Mouse (Mus musculus) lung, postnatal 10 days (tissue): Measurements from ENCODE around the gene Popdc3.
A peak's percentile ranks its signal among the peaks of the same experiment; 100 is the strongest.
"Not testable (repeated sequence)": the region's sequence is repeated elsewhere in the genome, so short reads cannot be mapped to it uniquely, and the experiment has no call there.

Experiments
- DNase-seq: peaks from one replicate; pipeline ENCODE4 v3.0.0; 2021

The Popdc3 gene

GRCm38 (mm10) chr10:45204582-45204981, 26.7 kb downstream of the Popdc3 start:
- DNase-seq: no peak

DNA sequence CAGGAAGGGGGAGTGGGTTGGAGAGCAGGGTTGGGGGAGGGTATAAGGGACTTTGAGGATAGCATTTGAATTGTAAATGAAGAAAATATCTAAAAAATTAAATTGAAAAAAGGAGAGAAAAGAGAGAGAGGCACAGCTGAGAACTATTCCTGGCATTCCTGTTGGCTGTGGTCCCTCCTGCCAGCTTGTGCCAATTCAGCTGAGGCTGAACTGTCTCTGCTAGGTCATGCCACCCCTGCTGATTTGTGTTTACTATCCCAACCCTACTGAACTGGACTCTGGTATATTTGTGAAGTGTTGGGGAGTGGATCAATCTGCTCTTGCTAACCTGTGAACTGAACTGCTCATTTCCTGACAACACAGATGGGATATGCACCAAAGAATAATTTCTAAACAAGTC, 32.3 kb downstream of the Popdc3 start:
- DNase-seq: no peak

GRCm38 (mm10) chr10:45216676-45217075, 38.8 kb downstream of the Popdc3 start:
- DNase-seq: no peak

GRCm38 (mm10) chr10:45229954-45230353, 52.1 kb downstream of the Popdc3 start:
- peak; percentile 66 for DNase-seq

- no peak for DNase-seq
Measured at GRCm38 (mm10) chr10:45233351-45233750, 55.5 kb downstream of the Popdc3 start.

GRCm38 (mm10) chr10:45236304-45236703, 58.4 kb downstream of the Popdc3 start:
- no peak for DNase-seq

- no peak for DNase-seq
Measured at GRCm38 (mm10) chr10:45237492-45237891, 59.6 kb downstream of the Popdc3 start.

GRCm38 (mm10) chr10:45260477-45260876, 82.6 kb downstream of the Popdc3 start:
- DNase-seq: no peak

GRCm38 (mm10) chr10:45262126-45262525, 84.2 kb downstream of the Popdc3 start:
- DNase-seq: no peak

GRCm38 (mm10) chr10:45276499-45276898, 98.6 kb downstream of the Popdc3 start:
- DNase-seq: no peak

GRCm38 (mm10) chr10:45276995-45277394, 99.1 kb downstream of the Popdc3 start:
- no peak for DNase-seq

DNA sequence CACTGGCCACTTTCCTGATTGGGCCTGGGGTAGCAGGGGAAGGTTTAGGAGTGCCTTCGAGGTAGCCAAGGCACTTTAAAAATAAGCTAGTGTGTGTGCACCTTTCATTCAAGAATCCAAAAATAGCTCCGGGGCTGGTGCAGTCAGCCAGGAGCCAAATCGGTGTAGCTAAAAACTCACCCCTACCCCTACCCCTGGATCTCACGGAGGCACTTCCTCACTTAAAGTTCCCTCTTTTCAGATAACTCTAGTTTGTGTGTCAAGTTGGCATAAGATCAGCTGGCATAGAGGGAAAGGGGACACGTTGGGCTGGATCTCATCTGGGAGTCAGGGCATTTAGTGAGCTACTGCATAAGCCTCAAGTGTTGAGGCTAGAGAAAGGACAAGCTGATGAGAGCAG, 107.8 kb downstream of the Popdc3 start:
- no peak for DNase-seq

- DNase-seq: no peak
Measured at GRCm38 (mm10) chr10:45288351-45288750, 110.5 kb downstream of the Popdc3 start.

DNA sequence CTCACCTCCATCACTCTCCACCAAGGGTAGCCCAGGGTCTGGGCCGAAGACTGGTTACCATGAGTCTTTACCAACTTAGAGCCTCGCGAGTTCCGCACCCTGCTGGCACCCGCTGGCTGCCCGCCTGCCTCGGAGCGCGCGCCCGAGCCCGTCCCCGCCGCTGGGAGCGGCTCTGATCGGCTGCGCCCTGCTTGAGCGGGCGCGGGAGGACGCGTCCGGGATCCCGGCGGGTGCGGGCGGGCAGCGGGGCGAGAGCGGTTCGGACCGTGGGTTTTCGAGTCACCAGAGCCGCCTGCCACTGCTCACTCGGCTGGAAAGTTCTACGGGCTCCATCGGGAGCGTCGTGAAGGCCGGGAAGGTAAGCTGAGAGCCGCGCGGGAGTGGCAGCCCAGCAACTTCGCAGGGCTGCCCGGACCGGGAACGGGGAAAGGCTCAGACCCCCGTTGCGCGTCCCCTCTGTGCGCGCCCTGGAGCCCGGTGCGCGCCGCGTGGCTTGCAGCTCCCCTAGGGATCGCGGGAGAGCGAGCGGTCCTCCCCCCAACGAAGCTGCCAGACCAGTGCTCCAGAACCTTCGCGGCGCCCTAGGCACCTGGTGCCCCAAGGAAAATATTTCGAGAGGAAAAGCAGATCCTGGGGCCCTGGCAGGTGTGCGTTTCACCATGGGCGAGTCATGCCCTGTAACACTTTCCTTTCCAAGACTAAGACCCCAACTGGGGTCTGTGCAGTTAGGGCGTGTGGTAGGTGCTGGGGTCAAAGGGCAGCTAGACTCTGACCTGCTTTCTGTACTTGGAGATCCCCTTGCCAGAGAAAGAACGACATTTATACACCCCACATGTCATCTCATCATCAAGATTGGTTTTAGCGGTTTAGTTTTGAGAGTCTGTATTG, 111.6 kb downstream of the Popdc3 start:
- peak; percentile 8 for DNase-seq

- no peak for DNase-seq
Measured at GRCm38 (mm10) chr10:45290618-45291017, 112.7 kb downstream of the Popdc3 start.

DNA sequence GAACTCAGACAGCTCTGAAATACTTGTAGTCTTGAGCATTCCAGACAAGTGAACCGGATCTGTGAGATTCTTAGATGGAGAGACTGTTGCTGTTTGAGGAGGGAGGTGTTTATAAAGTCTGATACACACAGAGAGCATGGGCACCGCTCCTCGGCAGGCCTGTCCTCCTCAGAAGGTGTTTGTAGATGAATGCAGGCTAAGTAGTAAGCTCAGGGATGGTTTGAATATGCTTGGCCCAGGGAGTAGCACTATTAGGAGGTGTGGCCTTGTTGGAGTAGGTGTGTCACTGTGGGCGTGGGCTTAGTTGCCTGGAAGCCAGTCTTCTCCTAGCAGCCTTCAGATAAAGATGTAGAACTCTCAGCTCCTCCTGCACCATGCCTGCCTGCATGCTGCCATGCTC, 114.3 kb downstream of the Popdc3 start:
- not testable (repeated sequence) for DNase-seq

DNA sequence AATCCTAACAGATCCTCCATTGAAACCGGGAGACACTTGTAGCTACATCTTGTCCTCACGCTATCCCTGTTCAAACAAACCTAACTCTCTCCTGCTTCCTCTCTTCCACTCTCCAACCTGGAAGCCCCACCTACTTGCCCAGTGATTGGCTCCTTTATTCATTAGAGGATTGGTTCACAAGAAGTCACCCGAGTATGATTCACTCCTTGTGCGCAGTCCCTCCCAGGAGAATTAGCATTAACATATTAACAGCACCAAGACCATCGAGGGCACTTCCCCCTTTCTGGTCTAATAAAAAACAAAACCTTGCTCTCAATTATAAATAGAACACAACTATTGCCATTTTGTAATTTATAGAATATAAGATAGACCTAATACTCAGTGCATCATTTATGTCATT, 117.2 kb downstream of the Popdc3 start:
- DNase-seq: no peak

DNA sequence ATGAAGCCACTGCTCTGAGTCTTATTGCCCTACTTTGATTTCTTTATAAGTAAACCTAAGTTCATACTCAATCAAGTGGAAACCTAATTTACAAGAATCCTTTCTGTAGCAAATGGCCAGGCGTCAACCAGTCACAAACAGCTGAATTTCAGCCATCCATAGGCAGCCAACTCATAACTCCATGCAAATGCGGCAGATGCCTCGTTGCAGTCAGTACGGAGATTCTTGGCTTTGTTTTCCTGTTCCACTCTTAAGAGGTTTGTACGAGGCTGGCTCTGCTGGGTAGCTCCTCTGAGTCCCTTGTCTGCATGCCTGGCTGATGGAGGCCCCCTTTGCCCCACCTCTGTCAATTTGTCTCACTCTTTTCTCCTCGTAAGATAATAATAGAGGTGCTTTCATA, 120.6 kb downstream of the Popdc3 start:
- DNase-seq: no peak

DNA sequence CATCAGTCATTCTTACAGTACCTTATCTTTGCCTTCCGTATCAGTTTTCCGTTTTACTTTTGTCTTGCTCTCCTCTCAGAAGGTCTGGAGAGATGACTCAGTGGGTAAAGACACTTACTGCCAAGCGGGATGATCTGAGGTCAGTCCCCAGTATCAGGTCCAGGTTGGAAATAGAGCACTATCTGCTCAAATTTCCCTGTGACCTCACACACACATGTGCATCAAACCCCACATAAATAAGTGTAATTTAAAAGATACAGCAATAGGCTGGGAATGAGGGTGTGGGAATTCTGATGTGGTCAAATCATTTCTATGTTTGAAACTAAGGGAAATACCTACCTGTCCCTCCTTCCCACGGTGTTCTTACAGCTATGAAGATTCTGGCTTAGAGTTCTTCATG, 121.6 kb downstream of the Popdc3 start:
- no peak for DNase-seq

DNA sequence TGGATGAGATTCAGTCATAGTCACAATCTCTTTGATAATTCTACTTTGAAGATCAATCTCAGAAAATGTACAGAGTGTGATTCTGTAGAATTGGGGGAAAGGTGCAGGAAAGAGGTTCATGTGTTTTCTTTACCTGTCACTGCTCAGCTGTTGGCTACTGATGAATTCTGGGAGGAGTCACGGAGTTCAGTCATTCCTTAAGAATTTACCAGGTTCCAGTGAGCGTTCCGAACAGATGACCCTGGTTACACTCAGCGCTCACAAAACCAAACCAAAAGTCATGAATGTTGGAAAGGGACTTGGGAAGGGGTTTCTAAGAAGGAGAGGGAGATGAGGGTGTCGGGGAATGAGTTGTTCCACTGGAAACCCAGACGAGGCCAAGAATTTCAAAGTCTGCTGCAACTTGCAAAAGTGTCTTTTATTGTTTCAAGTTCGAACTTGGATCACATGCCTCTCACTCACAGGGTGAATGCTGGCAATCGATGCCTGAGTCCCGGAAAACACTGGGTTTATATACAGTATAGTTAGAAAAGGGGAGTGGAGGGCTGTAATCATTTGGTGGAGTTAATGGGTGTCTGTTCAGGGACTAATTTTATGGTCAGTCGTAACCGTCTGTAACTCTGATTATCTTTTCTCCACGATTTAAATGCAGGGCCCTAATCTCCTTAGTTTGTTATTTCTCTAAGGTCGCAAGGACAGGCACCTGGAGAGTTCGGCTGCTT, 125.6 kb downstream of the Popdc3 start:
- DNase-seq: no peak

- DNase-seq: peak; percentile 25
Measured at GRCm38 (mm10) chr10:45305173-45305572, 127.3 kb downstream of the Popdc3 start.

GRCm38 (mm10) chr10:45311129-45311528, 133.2 kb downstream of the Popdc3 start:
- DNase-seq: no peak

- DNase-seq: no peak
Measured at GRCm38 (mm10) chr10:45311624-45312023, 133.7 kb downstream of the Popdc3 start.

DNA sequence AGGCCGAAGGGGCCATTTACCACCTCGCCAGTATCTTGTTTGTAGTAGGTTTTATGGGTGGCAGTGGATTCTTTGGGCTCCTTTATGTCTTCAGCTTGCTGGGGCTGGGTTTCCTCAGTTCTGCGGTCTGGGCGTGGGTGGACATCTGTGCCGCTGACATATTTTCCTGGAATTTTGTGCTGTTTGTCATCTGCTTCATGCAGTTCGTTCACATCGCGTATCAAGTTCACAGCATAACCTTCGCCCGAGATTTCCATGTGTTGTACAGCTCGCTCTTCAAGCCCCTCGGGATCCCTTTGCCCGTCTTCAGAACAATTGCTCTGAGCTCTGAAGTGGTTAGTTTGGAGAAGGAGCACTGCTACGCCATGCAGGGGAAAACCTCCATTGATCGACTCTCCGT, 137.0 kb downstream of the Popdc3 start:
- DNase-seq: no peak
